Mouse (Mus musculus): ENCODE measurements around the gene Hapln4. TPM values are rescaled to one million over a fixed set of nuclear protein-coding genes. Genes with fewer than 3 reads are reported as not detected.
A peak's percentile ranks its signal among the peaks of the same experiment; 100 is the strongest.
"Not testable (repeated sequence)": the region's sequence is repeated elsewhere in the genome, so short reads cannot be mapped to it uniquely, and the experiment has no call there.

Gene Hapln4
- polyA plus RNA-seq (2015; fragmentation: Nextera tagmentation; extraction: Ambion mirVana), result 1.5 and 1.6 TPM in 2 replicates

GRCm38 (mm10) chr8:70083285-70083684, at the start of gene Hapln4:
TSS of gene Hapln4 (plus strand) at chr8:70083457.
- Histone ChIP-seq H3K36me3 (no peaks in the 10 kb centered on the region), H3K9ac (replicated peaks) (peak within 1 kb of the TSS; percentile 46), H3K4me3 (replicated peaks) (peak within 1 kb of the TSS; percentile 49), H3K27me3 (replicated peaks) (peaks cover 69% of the 10 kb centered on the region), H3K9me3 (replicated peaks) (no peaks in the 10 kb centered on the region), H3K4me1 (peaks cover 42% of the 10 kb centered on the region), H3K27ac (replicated peaks) (no peak within 1 kb of the TSS), H3K4me2 (peak within 1 kb of the TSS; percentile 96)
- no peak for ATAC-seq (ENCODE audit: low FRiP score)
- WGBS, result 1% methylated on average over 26 of the region's 26 CpGs

DNA sequence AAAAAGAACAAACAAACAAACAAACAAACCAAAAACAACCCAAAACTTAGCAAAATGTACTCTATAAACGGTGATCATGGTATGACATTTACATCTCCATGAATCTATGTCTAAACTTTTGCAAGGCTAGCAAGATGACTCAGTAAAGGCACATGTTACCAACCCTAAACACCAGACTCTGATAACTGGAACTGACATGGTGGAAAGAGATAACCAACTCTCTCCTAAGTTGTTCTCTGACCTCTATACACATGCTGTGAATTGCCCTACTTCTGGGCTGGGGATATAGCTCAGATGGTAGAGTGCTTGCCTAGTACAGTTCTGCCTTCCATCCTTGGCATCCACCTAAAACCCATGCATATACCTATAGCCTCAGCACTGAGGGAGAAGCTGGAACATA, 45.3 kb upstream of the Hapln4 start:
- no peak overlapping the region for H3K4me2 ChIP-seq
- H3K27ac ChIP-seq (replicated peaks), result no peak overlapping the region
- no peak overlapping the region for H3K4me3 ChIP-seq (replicated peaks)
- H3K36me3 ChIP-seq, result 0 out of 2 replicates have a peak, but pooled peaks cover 4% of the 10 kb centered on the region
- H3K27me3 ChIP-seq (replicated peaks), result no peaks in the 10 kb centered on the region
- no peak for ATAC-seq (ENCODE audit: low FRiP score)
- H3K9ac ChIP-seq (replicated peaks), result no peak overlapping the region
- 100% methylated on average over 1 of the region's 1 CpGs for WGBS
- H3K4me1 ChIP-seq, result peaks cover 24% of the 10 kb centered on the region
- H3K9me3 ChIP-seq (replicated peaks), result no peaks in the 10 kb centered on the region

DNA sequence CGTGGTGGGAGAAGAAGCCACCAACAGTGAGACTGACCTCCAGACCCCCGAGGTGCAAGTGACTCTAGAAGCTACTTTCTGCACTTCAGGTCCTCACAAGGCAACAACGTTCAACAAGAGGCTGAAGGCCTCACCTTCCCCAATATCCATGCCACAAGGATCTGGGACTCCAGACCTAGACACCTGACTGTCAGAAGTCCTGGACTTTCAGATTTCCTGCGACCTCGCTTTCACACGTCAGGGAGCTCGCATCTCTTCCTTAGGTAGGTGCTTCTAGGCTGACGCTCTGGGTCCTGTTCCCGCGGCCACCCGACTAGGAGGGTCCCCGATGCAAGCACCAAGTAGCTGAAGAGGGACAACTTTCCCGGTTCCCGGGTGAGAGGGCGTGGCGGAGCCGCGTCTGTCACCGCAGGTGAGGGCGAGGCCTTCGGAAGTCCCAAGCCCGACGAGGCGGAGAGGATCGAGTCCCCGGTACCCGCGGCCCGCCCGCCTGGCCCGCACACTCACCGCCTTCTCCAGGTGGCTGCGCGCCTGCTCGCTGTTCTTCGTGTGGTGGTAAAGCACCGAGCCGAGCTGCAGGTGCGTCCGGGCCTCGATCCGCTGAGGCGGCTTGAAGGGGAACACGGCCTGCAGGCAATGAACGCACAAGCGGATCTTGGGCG, 41.2 kb upstream of the Hapln4 start:
- no peaks in the 10 kb centered on the region for H3K36me3 ChIP-seq
- peak overlapping the region; percentile 98 for H3K4me3 ChIP-seq (replicated peaks)
- 2% methylated on average over 47 of the region's 47 CpGs for WGBS
- peak overlapping the region; percentile 93 for H3K4me2 ChIP-seq
- peak overlapping the region; percentile 93 for H3K9ac ChIP-seq (replicated peaks)
- peaks cover 41% of the 10 kb centered on the region for H3K4me1 ChIP-seq
- H3K27ac ChIP-seq (replicated peaks), result peak overlapping the region; percentile 91
- no peaks in the 10 kb centered on the region for H3K27me3 ChIP-seq (replicated peaks)
- peak; percentile 29 for ATAC-seq (ENCODE audit: low FRiP score)
- no peaks in the 10 kb centered on the region for H3K9me3 ChIP-seq (replicated peaks)

DNA sequence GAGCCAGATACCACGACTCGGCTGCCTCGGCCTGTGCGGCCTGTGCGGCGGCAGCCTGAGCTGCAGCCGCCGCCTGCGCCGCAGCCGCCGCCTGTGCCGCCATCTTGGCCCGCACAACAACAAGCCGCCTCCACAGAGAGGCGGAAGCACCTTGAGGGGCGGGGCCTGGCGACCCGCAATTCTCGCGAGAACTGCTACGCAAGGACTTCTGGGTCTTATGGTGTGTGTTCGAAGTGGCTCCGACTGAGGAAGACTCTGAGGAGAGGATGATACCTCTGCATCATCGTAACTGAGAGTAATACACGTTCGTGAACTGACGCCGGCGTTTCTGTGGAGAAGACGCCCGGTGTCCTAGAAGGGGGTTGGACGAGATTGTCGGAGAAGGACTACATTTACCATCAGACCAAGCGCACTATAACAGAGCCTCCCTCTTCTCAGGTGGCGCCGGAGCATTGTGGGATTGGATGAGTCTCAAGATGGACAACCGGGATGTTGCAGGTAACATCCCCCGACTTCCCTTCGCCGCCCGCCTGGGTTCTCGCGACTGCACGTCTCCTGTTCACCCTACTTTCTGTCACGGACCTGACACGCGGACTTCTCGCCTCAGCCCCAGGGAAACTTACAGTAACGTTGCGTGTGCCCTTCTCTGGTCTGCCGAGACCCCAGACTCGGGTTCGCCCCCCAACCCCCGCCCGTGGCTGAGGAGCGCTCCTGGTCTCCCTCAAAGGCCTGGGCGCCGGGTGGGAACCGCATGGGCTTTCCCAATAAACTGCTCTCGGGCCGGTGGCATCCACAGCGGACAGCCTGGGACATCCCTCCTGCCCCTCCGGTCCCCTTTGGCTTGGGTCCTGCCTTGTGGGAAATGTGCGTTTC, 40.4 kb upstream of the Hapln4 start, which contains the start of the genes Mau2 and Sugp1:
Gene Mau2, minus strand, starts transcription at position 152 of the 873 bp plus-strand sequence.
Gene Sugp1, plus strand, starts transcription at position 231 of the 873 bp plus-strand sequence.
- H3K27me3 ChIP-seq (replicated peaks), result no peaks in the 10 kb centered on the region
- peak within 1 kb of the TSS; percentile 93 for H3K9ac ChIP-seq (replicated peaks)
- peak within 1 kb of the TSS; percentile 98 for H3K4me3 ChIP-seq (replicated peaks)
- peak; percentile 98 for ATAC-seq (ENCODE audit: low FRiP score)
- no peaks in the 10 kb centered on the region for H3K9me3 ChIP-seq (replicated peaks)
- peaks cover 41% of the 10 kb centered on the region for H3K4me1 ChIP-seq
- H3K36me3 ChIP-seq, result no peaks in the 10 kb centered on the region
- peak within 1 kb of the TSS; percentile 91 for H3K27ac ChIP-seq (replicated peaks)
- H3K4me2 ChIP-seq, result peak within 1 kb of the TSS; percentile 93
- WGBS, result under 1% methylated on average over 65 of the region's 65 CpGs

GRCm38 (mm10) chr8:70043996-70044395, 39.3 kb upstream of the Hapln4 start:
- no peak for ATAC-seq (ENCODE audit: low FRiP score)
- WGBS, result 94% methylated on average over 5 of the region's 5 CpGs
- H3K9ac ChIP-seq (replicated peaks), result peak overlapping the region; percentile 93
- H3K4me3 ChIP-seq (replicated peaks), result peak overlapping the region; percentile 98
- peak overlapping the region; percentile 93 for H3K4me2 ChIP-seq
- H3K27ac ChIP-seq (replicated peaks), result no peak overlapping the region
- peaks cover 41% of the 10 kb centered on the region for H3K4me1 ChIP-seq
- peaks cover 6% of the 10 kb centered on the region for H3K36me3 ChIP-seq
- no peaks in the 10 kb centered on the region for H3K27me3 ChIP-seq (replicated peaks)
- H3K9me3 ChIP-seq (replicated peaks), result no peaks in the 10 kb centered on the region

DNA sequence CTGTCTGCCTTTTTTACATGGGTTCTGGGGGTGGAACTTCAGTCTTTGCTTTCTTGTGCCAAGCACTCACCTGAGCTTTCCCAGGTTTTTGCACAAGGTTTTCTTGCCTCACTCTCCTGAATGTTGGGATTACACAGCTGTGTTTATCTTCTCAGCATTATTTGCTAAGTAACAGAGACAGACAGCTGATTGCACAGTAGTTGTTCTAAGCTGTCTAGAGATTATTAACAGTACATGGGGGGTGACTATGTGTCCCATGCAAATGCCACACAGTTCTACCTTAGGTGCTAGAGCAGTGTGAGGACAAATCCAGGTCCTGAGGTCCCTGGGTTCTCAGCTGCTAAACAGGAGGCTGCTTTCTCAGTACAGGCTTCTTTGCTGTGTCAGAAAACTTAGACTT, 33.6 kb upstream of the Hapln4 start:
- Histone ChIP-seq H3K4me2 (no peak overlapping the region), H3K4me1 (peaks cover 1% of the 10 kb centered on the region), H3K4me3 (replicated peaks) (no peak overlapping the region), H3K27me3 (replicated peaks) (no peaks in the 10 kb centered on the region), H3K36me3 (peaks cover 53% of the 10 kb centered on the region), H3K27ac (replicated peaks) (no peak overlapping the region), H3K9me3 (replicated peaks) (no peaks in the 10 kb centered on the region), H3K9ac (replicated peaks) (no peak overlapping the region)
- ATAC-seq (ENCODE audit: low FRiP score), result no peak

DNA sequence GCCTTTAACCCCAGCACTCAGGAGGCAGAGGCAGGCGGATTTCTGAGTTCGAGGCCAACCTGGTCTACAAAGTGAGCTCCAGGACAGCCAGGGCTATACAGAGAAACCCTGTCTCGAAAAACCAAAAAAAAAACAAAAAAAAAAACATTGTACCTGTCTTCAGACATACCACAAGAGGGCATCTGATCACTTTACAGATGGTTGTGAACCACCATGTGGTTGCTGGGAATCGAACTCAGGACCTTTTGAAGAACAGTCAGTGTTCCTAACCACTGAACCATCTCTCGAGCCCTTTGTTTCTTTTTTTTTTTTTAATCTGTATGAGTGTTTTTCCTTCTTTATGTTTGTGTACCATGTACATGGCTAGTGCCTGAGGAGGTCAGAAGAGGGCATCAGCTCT, 32.8 kb upstream of the Hapln4 start:
- not testable (repeated sequence) for H3K9me3 ChIP-seq (replicated peaks); H3K9ac ChIP-seq (replicated peaks); ATAC-seq (ENCODE audit: low FRiP score); H3K4me1 ChIP-seq; H3K4me3 ChIP-seq (replicated peaks); H3K4me2 ChIP-seq; H3K27ac ChIP-seq (replicated peaks); H3K27me3 ChIP-seq (replicated peaks)
- 97% methylated on average over 5 of the region's 5 CpGs for WGBS
- peaks cover 61% of the 10 kb centered on the region for H3K36me3 ChIP-seq

- WGBS, result 90% methylated on average over 1 of the region's 1 CpGs
- Histone ChIP-seq H3K36me3 (peaks cover 92% of the 10 kb centered on the region), H3K27me3 (replicated peaks) (no peaks in the 10 kb centered on the region), H3K27ac (replicated peaks) (no peak overlapping the region), H3K4me2 (no peak overlapping the region), H3K4me1 (no peaks in the 10 kb centered on the region), H3K9me3 (replicated peaks) (no peaks in the 10 kb centered on the region), H3K9ac (replicated peaks) (no peak overlapping the region), H3K4me3 (replicated peaks) (no peak overlapping the region)
- ATAC-seq (ENCODE audit: low FRiP score), result no peak
Observed at GRCm38 (mm10) chr8:70057721-70058120, 25.5 kb upstream of the Hapln4 start.

DNA sequence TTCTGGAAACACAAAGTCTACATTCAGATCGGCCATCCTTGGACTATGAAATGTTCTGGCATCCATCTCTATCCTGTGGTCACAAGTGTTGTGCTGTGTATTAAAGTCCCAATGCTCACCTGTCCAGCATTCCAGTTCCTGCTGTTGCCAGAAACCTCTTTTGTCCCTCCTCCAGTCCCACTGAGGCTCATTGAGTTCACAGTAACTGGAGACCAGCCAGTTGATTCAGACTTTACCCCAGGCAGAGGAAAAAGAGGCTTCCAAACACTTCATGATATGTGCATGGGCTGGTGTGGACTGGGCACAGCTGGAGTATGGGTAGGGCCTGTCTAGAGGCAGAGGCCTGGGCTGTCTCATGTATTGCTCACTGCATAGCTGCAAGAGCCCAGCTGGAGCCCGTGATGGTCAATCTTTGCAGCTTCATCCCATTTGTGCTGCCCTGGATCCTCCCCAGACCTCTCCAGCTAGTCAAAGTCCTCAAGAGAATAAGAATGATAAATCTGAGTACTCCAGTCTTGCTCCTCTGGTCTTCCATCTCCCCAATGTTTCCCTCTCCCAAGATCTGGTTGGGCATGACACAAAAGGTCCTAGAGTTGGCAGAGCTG, 11.3 kb upstream of the Hapln4 start:
- Histone ChIP-seq H3K9me3 (replicated peaks) (no peaks in the 10 kb centered on the region), H3K9ac (replicated peaks) (no peak overlapping the region), H3K36me3 (peaks cover 55% of the 10 kb centered on the region), H3K4me1 (no peaks in the 10 kb centered on the region), H3K4me2 (no peak overlapping the region), H3K27me3 (replicated peaks) (no peaks in the 10 kb centered on the region), H3K4me3 (replicated peaks) (no peak overlapping the region), H3K27ac (replicated peaks) (no peak overlapping the region)
- WGBS, result 81% methylated on average over 2 of the region's 2 CpGs
- ATAC-seq (ENCODE audit: low FRiP score), result no peak

DNA sequence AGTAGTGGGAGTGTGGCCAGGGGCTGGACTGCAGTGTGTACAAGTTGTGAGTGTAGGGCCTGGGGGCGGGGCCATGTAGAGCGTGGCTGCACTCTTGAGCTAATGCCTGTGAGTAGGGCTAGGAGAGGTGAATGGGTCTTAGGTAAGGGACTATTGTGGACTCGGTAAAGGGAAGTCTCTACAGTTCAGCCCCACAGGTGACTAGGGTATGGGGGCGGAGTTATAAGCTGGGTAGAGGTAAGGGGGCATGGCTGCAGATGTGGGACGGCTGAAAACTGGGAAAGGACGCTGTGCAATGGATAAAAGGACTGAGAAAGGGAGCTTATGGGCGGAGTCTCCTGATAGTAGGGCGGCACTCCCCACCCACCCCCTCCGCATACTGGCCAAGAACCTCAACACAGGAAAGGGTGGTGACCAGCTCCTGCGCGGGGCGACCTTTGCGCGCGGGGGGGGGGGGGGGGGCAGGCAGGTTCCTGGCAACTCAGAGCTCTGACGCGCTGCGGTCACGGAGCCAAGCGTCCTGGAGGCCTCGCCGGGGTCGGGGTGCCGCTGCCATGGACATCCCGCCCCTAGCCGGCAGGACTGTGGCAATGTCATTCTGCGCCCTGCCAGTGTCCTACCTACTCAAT, 10.7 kb upstream of the Hapln4 start, which contains the start of gene Tm6sf2:
Gene Tm6sf2, plus strand, starts transcription at position 484 of the 629 bp plus-strand sequence.
- Histone ChIP-seq H3K27ac (replicated peaks) (no peak within 1 kb of the TSS), H3K27me3 (replicated peaks) (no peaks in the 10 kb centered on the region), H3K9ac (replicated peaks) (no peak within 1 kb of the TSS), H3K4me1 (no peaks in the 10 kb centered on the region), H3K4me2 (peak within 1 kb of the TSS; percentile 39), H3K9me3 (replicated peaks) (no peaks in the 10 kb centered on the region), H3K4me3 (replicated peaks) (no peak within 1 kb of the TSS), H3K36me3 (peaks cover 49% of the 10 kb centered on the region)
- ATAC-seq (ENCODE audit: low FRiP score), result peak; percentile 64
- 15% methylated on average over 19 of the region's 27 CpGs for WGBS

- 68% methylated on average over 8 of the region's 8 CpGs for WGBS
- Histone ChIP-seq H3K27ac (replicated peaks) (no peak overlapping the region), H3K4me2 (peak overlapping the region; percentile 39), H3K4me1 (no peaks in the 10 kb centered on the region), H3K27me3 (replicated peaks) (no peaks in the 10 kb centered on the region), H3K9me3 (replicated peaks) (no peaks in the 10 kb centered on the region), H3K36me3 (peaks cover 43% of the 10 kb centered on the region), H3K4me3 (replicated peaks) (no peak overlapping the region), H3K9ac (replicated peaks) (no peak overlapping the region)
- ATAC-seq (ENCODE audit: low FRiP score), result no peak
Observed at GRCm38 (mm10) chr8:70073120-70073519, 10.1 kb upstream of the Hapln4 start.
